Mouse (Mus musculus) stomach, postnatal 0 days (tissue): Measurements from ENCODE around the gene Tcf12. TPM values are rescaled to one million over a fixed set of nuclear protein-coding genes. Genes with fewer than 3 reads are reported as not detected.

ENCODE experiments used
- ATAC-seq: fragments of 200-750 bp; cut with Nextera tagmentation; 2 replicates; pipeline ENCODE4 v1.8.0; 2017; ENCODE audit not compliant: low FRiP score, low TSS enrichment
- DNase-seq: peaks from one replicate; pipeline ENCODE4 v3.0.0-alpha.2; 2016; ENCODE audit warnings: low spot score
- H3K27ac ChIP-seq: fragments of 300-500 bp; sonication (generic); replicated peaks from 2 replicates; pipeline ENCODE4 v1.5.1; 2014; ENCODE audit warnings: mild to moderate bottlenecking, control low read depth
- H3K27me3 ChIP-seq: fragments of 300-500 bp; sonication (generic); 2 replicates; pipeline ENCODE4 v1.6.1; 2014; ENCODE audit warnings: low read length; ENCODE audit not compliant: control insufficient read depth, insufficient read depth
- H3K36me3 ChIP-seq: fragments of 300-500 bp; sonication (generic); 2 replicates; pipeline ENCODE4 v1.6.1; 2014; ENCODE audit warnings: low read length, mixed read lengths; ENCODE audit not compliant: control insufficient read depth, insufficient read depth
- H3K4me1 ChIP-seq: fragments of 300-500 bp; sonication (generic); replicated peaks from 2 replicates; pipeline ENCODE4 v1.6.1; 2014; ENCODE audit warnings: antibody characterized with exemption; ENCODE audit not compliant: control insufficient read depth, insufficient read depth
- H3K4me2 ChIP-seq: fragments of 300-500 bp; sonication (generic); replicated peaks from 2 replicates; pipeline ENCODE4 v1.6.1; 2014; ENCODE audit warnings: low read depth, mild to moderate bottlenecking, control low read depth, moderate library complexity
- H3K4me3 ChIP-seq: fragments of 300-500 bp; sonication (generic); 2 replicates; pipeline ENCODE4 v1.5.1; 2014; ENCODE audit warnings: low read depth, low read length, control low read depth
- H3K9ac ChIP-seq: fragments of 300-500 bp; sonication (generic); 2 replicates; pipeline ENCODE4 v1.6.1; 2014; ENCODE audit warnings: mild to moderate bottlenecking, low read length, control low read depth, mixed read lengths
- H3K9me3 ChIP-seq: fragments of 300-500 bp; sonication (generic); 2 replicates; pipeline ENCODE4 v1.6.1; 2016; ENCODE audit warnings: low read length; ENCODE audit not compliant: control insufficient read depth
- CTCF ChIP-seq: IDR thresholded peaks from 2 replicates; pipeline ENCODE4 v1.5.1; 2016; ENCODE audit warnings: antibody characterized with exemption, low read depth, mild to moderate bottlenecking, moderate library complexity
- EP300 ChIP-seq: optimal IDR thresholded peaks from 2 replicates; pipeline ENCODE3; 2016; ENCODE audit warnings: antibody characterized with exemption
- WGBS: fragments of 180-500 bp; shearing (Covaris S2); extraction: QIAGEN DNeasy Blood & Tissue Kit; methylation state at CpG from one replicate; pipeline ENCODE4 v1.1.7; 2014; 5-methylcytosine and 5-hydroxymethylcytosine counted together
- polyA plus RNA-seq: library from polyadenylated mRNA; unstranded; fragments of >200 nt; fragmentation: Nextera tagmentation; extraction: Ambion mirVana; gene quantifications from 2 replicates; pipeline ENCODE4 v1.2.1, GENCODE M21; 2015

The Tcf12 gene
- polyA plus RNA-seq, 1 experiment from 2014 or later = 28.7 TPM

DNA sequence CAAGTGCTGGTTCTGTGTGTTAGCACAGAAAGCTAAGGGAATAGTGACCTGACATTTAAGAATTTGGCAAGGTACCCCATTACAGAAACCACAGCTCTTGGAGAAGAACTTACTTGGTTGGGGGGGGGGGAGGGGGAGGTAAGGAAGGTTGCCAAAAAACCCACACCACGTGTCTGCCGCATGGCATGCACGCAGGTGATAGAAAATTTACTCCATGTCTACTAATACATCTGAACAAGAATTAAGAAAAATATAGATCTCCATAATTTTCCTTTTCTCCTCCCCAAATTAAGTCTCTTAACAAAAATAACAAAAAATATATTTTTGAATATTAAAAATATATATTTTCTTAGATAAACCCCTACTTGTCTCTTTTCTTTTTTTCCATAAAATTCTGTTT, 75.4 kb downstream of the Tcf12 start:
- no peak overlapping the region for H3K27ac ChIP-seq
- no peak overlapping the region for H3K9ac ChIP-seq
- H3K4me3 ChIP-seq = no peak overlapping the region
- no peaks in the 10 kb centered on the region for H3K4me1 ChIP-seq
- ATAC-seq (no peak), DNase-seq (no peak)
- 73% methylated on average over 3 of the region's 3 CpGs for WGBS
- H3K4me2 ChIP-seq = no peak overlapping the region
- H3K36me3 ChIP-seq = no peaks in the 10 kb centered on the region
- H3K27me3 ChIP-seq = no peaks in the 10 kb centered on the region
- no peaks in the 10 kb centered on the region for H3K9me3 ChIP-seq
- no peak for TF ChIP-seq CTCF
- no peak for TF ChIP-seq EP300

DNA sequence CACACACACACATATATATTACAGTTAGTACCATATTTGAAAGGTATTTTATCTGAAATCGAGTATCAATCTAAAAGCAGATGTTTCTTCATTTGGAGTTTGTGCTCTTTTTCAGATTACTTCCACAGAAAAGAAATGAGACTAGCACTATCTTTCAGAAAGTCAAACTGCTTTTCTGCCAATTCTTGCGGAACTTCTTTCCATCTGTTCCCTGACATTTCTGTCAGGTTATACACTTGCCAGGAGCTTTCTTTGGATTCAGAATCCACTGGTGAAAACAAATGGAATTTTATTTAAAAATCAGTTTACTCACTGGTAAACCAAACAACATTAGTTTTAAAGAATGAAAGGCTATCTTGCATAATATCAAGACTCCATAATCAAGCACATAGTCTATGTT, 78.4 kb downstream of the Tcf12 start:
- ATAC-seq = no peak
- H3K27ac ChIP-seq = no peak overlapping the region
- TF ChIP-seq CTCF = no peak
- TF ChIP-seq EP300 = no peak
- no peaks in the 10 kb centered on the region for H3K4me1 ChIP-seq
- H3K27me3 ChIP-seq = no peaks in the 10 kb centered on the region
- H3K9me3 ChIP-seq = no peaks in the 10 kb centered on the region
- no peak overlapping the region for H3K4me2 ChIP-seq
- WGBS = 85% methylated on average over 2 of the region's 2 CpGs
- H3K4me3 ChIP-seq = no peak overlapping the region
- DNase-seq = no peak
- H3K9ac ChIP-seq = no peak overlapping the region
- no peaks in the 10 kb centered on the region for H3K36me3 ChIP-seq

DNA sequence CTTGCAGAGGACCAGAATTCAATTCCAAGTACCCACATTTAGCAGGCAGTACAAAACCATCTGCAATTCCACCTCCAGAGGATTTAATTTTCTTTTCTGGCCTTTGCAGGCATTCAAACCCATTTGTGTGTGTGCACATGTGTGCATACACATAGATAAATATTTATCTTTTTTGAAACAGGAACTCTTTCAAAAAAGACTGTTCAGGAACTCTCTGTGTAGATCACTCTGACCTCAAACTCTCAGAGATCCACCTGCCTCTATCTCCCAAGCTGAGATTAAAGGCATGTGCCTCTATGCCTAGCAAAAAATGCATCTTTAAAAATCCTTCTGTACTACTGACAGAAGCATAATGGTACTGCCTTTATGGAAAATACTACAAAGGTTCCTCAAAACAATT, 81.4 kb downstream of the Tcf12 start:
- no peaks in the 10 kb centered on the region for H3K9me3 ChIP-seq
- no peak overlapping the region for H3K4me3 ChIP-seq
- H3K27me3 ChIP-seq = no peaks in the 10 kb centered on the region
- no peaks in the 10 kb centered on the region for H3K36me3 ChIP-seq
- DNase-seq = no peak
- H3K9ac ChIP-seq = no peak overlapping the region
- no peak for ATAC-seq
- TF ChIP-seq EP300 (no peak), CTCF (no peak)
- H3K27ac ChIP-seq = no peak overlapping the region
- H3K4me2 ChIP-seq = no peak overlapping the region
- no peaks in the 10 kb centered on the region for H3K4me1 ChIP-seq

DNA sequence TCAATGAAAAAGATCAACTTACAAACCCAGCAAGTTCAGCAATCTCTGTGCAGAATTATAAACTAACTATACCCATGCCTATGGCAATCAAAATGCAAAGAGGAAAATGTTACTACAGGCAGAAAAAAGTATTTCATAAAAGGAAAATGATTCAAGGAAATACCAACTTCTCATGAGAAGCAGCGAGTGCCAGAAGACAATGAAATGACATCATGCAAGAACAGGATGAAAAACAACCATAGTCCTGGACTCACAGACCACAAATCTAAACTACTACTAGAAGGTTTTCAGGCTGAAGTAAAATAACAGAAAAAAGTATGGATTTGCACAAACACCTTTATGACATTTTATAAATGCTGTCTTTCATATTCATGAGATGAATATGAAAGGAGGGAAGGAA, 82.1 kb downstream of the Tcf12 start:
- Histone ChIP-seq H3K36me3 (no peaks in the 10 kb centered on the region), H3K4me2 (no peak overlapping the region), H3K9ac (no peak overlapping the region), H3K27ac (no peak overlapping the region), H3K4me1 (0 out of 2 replicates have a peak, but pooled peaks cover 2% of the 10 kb centered on the region), H3K9me3 (no peaks in the 10 kb centered on the region), H3K4me3 (no peak overlapping the region), H3K27me3 (no peaks in the 10 kb centered on the region)
- 46% methylated on average over 1 of the region's 1 CpGs for WGBS
- TF ChIP-seq EP300 = no peak
- no peak for TF ChIP-seq CTCF
- ATAC-seq (no peak), DNase-seq (no peak)

DNA sequence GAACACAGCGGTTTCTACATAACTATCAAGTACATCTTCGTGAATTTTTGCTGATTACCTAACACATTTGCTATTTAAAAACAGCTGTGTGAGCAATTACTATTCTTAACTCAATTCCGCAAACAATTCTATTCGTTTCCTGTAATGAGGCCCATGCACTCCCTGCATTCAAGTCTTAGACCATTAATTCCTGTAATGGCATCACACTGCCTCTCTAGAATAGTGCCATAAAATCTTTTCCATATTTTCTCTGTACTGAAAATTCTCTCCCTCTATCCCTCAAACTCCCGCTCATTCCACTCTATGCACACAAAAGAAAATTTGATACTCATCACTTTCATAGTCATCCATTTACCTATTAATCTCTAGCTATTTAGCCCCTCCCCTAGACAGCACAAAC, 88.4 kb downstream of the Tcf12 start:
- no peak overlapping the region for H3K4me2 ChIP-seq
- WGBS = 59% methylated on average over 5 of the region's 5 CpGs
- no peaks in the 10 kb centered on the region for H3K36me3 ChIP-seq
- H3K27ac ChIP-seq = no peak overlapping the region
- H3K27me3 ChIP-seq = no peaks in the 10 kb centered on the region
- no peak for ATAC-seq
- no peak for DNase-seq
- no peak overlapping the region for H3K9ac ChIP-seq
- no peaks in the 10 kb centered on the region for H3K9me3 ChIP-seq
- H3K4me1 ChIP-seq = 0 out of 2 replicates have a peak, but pooled peaks cover 2% of the 10 kb centered on the region
- no peak overlapping the region for H3K4me3 ChIP-seq
- TF ChIP-seq EP300 (no peak), CTCF (no peak)

DNA sequence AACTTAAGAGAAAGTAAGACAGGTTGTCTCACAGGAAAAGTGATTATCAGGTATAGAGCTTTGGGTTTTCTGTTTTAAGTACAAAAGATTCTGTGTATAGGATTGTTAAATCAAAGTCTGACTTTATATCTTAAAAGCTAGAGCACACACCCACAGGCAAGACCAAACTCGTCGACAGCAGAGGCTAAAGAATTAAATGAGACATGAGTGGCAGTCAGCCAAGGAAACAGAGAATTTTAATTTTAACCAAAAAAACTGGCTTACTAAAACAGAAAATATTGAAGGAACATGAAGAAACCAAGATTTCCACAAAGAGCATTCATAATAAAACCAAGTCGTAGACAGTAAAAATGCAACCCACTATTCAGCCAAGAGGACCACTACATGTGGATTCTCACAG, 90.2 kb downstream of the Tcf12 start:
- H3K4me3 ChIP-seq = no peak overlapping the region
- 22% methylated on average over 3 of the region's 3 CpGs for WGBS
- 0 out of 2 replicates have a peak, but pooled peaks cover 2% of the 10 kb centered on the region for H3K4me1 ChIP-seq
- H3K27ac ChIP-seq = no peak overlapping the region
- H3K27me3 ChIP-seq = no peaks in the 10 kb centered on the region
- DNase-seq (no peak), ATAC-seq (no peak)
- H3K9me3 ChIP-seq = no peaks in the 10 kb centered on the region
- no peak overlapping the region for H3K4me2 ChIP-seq
- H3K36me3 ChIP-seq = no peaks in the 10 kb centered on the region
- H3K9ac ChIP-seq = no peak overlapping the region
- TF ChIP-seq CTCF = no peak
- no peak for TF ChIP-seq EP300
